Mouse (Mus musculus): ENCODE measurements at regions not wholly inside any gene's neighbourhood (a gene's known extent, or its start where the extent isn't known, plus 50 kb on each side); places are given as distances from the start of the nearest gene placed in this dataset.
A peak's percentile ranks its signal among the peaks of the same experiment; 100 is the strongest.

GRCm38 (mm10) chr13:54285968-54286367 lies 85.2 kb upstream of the Cplx2 start:
- no peak for DNase-seq (ENCODE audit: low spot score in 2 of 2)

DNA sequence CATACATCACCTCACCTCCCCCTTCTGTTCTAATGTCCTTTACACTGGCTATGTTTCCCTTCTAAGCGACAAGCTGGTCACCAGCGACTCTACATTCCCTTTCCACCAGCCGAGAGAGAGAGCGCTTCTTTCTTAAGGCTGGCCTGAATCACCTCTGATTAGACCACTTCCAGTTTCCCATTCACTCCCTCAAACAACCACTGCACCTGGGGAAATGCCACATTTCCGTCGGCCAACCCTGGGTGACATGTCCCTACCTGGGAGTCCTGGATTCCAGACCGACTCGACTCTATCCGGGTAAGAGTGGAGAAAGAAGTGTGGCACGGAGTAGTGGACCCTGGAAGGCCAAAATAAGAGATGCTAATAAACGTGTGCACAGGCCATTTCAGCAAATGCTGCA lies 84.5 kb upstream of the Cplx2 start:
- DNase-seq (ENCODE audit: low spot score in 2 of 2), result no peak

DNA sequence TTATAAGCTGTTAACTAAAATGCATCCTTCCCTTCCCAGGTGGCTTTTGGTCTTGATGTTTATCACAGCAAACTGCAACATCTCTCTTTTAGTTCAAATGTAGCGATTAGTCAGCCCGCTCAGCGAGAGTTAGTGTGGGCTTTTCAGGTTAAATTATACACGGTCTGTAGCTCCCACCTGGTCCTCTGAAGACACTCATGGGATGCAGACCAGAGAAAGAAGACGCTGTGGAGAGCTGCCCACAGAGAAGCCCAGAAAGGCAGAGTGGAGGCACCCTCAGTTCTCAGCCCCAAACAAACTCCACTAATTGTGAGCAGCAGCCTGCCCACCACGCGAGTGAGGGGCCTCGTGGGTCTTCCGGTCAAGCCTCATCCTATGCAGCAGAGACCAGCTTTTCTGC lies 81.1 kb upstream of the Cplx2 start:
- no peak for DNase-seq (ENCODE audit: low spot score in 2 of 2)

- DNase-seq (ENCODE audit: low spot score in 2 of 2), result no peak
Observed at GRCm38 (mm10) chr13:54292394-54292793, 78.8 kb upstream of the Cplx2 start.

DNA sequence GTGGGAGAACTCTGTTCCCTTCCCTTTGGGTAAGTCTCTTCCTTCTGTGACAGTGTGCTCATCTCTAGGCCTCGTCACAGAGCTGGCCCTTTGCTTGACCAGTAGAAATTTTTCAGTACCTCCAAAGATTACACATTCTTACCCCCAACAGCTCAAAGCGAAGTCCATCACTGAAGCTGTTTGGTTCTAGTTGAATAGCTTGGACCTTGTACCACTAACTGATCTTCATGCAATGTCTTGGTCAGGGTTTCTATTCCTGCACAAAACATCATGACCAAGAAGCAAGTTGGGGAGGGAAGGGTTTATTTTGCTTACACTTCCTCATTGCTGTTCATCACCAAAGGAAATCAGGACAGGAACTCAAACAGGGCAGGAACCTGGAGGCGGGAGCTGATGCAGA lies 78.1 kb upstream of the Cplx2 start:
- no peak for DNase-seq (ENCODE audit: low spot score in 2 of 2)

- no peak for DNase-seq (ENCODE audit: low spot score in 2 of 2)
Observed at GRCm38 (mm10) chr13:54295475-54296259, 75.5 kb upstream of the Cplx2 start.

DNA sequence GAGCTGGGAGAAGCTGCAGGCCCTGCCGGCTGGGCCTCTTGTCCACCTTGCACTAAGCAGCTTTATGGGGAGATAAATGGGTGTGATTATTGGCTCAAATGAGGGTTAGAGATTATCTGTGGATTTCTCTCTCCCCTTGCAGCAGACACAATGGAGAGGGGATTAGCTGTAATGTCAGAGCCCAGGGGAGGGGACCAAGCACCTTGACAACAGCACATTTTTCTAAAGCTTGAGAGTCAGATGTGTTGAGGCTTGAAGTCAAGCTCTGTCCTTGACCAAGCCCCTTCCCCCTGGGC lies 74.9 kb upstream of the Cplx2 start:
- DNase-seq (ENCODE audit: low spot score in 2 of 2), result no peak

DNA sequence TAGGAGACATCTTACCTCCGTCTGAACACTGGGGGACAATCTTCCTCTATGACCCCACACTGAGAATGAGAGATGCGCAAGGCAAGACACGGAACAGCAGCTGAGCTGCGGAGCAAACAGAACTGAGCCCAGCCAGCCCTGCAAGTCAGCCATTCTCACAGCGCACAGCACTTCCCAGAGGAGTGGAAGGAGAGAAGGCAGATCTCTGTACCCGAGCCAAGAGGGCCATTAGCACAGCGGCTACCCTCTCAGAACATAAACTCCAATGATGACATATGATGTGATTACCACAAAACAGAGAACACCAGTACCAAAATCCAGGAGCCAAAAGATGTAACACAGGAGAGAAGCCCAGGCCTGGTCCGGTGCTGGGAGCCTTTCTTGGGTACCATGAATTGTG lies 72.3 kb upstream of the Cplx2 start:
- no peak for DNase-seq (ENCODE audit: low spot score in 2 of 2)

- DNase-seq (ENCODE audit: low spot score in 2 of 2), result no peak
Observed at GRCm38 (mm10) chr13:54299295-54299694, 71.9 kb upstream of the Cplx2 start.

GRCm38 (mm10) chr13:54301110-54301509 lies 70.0 kb upstream of the Cplx2 start:
- DNase-seq (ENCODE audit: low spot score in 2 of 2), result no peak

DNA sequence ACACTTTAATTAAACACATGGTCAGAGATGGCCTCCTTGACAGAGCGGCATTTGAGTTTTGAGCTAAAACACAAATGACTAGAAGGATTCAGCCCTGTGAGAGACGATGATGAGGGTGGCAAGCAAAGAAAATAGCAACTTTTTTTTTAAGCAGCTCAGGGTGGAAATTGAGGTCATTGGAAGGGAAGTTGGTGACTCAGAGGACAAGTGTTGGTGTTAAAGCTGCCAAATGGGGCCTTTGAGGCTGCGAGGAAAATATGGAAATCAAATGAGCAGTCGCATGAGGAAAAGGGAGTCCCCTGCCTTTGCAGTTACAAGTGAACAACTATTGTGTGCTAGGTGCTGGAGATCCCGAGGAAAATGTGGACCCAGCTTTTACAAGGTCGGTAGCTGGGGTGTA lies 69.5 kb upstream of the Cplx2 start:
- DNase-seq (ENCODE audit: low spot score in 2 of 2), result no peak

DNA sequence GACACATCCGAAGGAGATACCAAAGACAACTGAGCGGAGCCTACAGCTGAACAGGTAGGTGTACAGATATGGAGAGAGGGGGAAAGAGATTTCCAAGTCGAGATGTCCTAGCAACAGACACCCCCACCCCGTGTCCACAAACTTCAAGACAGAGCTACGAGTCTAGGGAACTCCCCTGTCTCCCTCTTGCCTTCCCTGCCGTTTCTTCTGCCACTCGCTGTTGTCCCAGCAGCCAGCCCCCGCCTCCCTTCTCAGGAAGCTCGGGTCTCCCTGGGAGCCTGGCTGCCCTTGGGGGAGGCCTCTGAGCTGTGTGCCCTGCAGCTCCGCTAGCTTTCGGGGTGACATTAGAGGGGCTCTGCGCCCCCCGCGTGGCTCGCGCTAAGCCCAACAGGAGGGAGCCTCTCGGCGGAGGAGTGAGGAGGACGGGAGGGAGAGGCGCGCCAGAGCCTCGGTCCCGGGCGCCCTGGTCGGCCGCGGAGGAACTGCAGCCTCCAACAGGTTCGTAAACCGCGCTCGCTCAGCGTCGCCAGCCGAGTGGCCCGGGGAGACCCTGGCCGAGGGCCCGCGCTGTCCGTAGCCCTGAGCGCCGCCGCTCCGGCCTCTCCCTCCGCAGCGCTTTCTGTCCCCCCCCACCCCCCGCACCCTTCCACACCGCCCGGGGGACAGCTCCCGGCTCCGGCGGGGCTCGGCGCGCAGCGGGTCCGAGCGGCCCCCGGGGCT lies 68.6 kb upstream of the Cplx2 start:
- DNase-seq (ENCODE audit: low spot score in 2 of 2), result no peak

DNA sequence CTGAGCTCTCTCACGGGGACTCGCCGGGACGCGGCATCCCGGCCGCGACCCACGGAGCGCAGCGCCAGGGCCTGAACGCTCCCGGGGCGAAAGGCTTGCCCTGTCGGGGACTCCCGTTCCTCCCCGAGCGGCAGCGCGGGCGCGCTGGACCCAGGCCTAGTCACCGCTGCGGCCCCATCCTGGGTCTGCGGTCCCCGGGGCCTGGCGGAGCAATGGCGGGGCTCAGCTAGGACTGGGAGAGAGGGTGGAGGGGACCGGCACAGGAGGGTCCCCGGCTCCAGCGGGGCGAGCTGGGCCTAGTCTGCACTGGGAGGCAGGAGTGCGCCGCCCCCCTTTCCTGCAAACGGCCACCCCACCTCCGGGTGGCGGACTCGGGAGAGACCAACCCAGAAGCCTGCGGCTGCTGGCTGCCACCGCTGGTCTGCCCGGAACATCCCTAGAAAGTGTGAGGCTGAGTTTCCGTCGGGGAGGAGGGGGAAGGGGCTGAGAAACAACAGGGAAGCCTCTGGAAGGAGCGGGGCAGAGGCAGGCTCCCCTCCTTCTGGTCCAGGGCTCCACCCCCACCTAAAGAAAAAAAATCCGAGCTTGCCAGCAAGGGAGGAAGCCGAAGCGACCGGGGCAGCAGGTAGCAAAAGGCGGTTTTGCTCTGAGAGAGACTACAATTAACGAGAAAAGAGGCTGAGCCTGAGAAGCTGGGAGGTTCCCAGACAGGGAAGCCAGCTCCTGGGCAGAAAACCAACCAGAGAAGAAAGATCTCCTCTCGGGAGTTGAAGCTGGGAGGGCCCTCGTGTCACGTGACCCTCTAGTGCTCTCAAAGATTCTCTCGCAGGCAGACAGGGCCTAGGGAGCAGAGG lies 67.9 kb upstream of the Cplx2 start:
- DNase-seq (ENCODE audit: low spot score in 2 of 2), result peak; percentile 70 to 72

DNA sequence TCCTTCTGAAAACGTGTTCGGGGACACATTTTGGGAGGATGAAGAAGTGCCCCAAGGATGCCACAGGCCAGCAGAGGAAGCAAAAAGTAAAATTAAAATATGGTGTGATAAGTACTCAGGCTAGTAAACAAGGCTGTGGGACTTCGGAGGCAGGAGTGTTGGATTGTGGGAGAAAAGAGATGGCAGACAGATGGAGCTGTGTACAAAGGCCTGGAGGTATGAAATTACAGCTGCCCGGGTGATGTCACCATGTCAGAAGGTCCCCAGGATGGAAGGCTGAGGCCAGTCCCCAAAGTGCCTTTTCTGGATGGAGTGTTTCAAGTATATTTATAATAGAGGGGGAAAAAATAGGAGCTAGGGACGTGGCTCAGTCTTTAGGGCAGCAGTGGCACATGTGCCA lies 66.9 kb upstream of the Cplx2 start:
- no peak for DNase-seq (ENCODE audit: low spot score in 2 of 2)

- no peak for DNase-seq (ENCODE audit: low spot score in 2 of 2)
Observed at GRCm38 (mm10) chr13:54308591-54308990, 62.6 kb upstream of the Cplx2 start.

GRCm38 (mm10) chr13:54309354-54309753 lies 61.8 kb upstream of the Cplx2 start:
- no peak for DNase-seq (ENCODE audit: low spot score in 2 of 2)

DNA sequence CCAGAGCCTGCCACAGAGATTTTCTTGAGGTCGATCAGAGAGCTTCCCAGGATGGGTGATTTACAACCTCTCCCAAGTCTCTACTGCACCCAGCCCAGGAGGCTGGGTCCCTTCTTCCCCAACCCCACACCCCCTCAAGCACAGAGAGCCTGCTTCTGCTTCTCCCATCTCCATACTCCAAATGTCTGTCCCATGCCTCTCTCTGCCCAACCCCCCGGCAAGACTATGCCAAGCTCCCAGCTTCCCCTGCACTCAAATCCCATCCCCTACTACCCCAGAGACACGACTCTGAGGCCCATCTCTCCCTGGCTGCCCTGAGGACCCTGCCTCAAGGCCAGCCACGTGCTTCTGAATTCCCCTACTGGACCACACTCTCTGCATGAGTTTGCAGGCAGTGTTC lies 61.0 kb upstream of the Cplx2 start:
- no peak for DNase-seq (ENCODE audit: low spot score in 2 of 2)

DNA sequence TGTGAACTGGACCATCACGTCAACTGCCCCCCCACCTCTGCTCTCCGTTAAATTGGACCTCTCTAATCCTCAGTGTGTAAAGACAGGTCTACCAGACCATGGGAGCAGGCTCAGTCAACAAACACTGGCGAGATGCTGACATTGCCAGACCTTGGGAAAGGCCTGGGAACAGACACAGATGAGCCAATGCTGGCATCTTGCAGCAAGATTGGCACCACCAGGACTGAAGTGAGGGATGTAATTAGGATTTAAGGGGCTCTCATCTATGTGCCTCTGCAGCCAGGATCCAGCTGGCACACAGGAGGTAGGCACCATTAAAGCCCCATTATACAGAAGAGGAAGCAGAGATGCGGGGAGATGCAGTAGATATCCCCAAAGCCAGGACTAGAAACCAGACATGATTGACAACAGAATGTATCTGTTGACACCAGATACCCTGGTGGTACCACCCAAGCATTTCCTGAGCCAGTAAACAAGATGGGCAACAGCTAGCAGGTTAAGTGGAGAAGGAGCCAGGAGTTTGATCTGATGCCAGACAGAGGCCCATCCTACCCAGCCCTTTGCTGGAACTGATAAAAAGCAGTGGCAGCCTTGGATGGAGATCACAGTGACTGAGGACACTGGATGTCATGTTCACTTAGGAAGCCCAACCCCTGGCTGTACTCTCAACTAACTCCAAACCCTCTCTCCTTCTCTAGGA lies 59.7 kb upstream of the Cplx2 start:
- no peak for DNase-seq (ENCODE audit: low spot score in 2 of 2)

- no peak for DNase-seq (ENCODE audit: low spot score in 2 of 2)
Observed at GRCm38 (mm10) chr13:54312405-54313185, 58.6 kb upstream of the Cplx2 start.

GRCm38 (mm10) chr13:54315333-54315732 lies 55.8 kb upstream of the Cplx2 start:
- DNase-seq (ENCODE audit: low spot score in 2 of 2), result no peak

GRCm38 (mm10) chr13:54316907-54317306 lies 54.2 kb upstream of the Cplx2 start:
- no peak for DNase-seq (ENCODE audit: low spot score in 2 of 2)
